Mouse (Mus musculus) B cell, adult 62 days (primary cell): ENCODE data around the gene Chrm5. TPM values are rescaled to one million over a fixed set of nuclear protein-coding genes. Genes with fewer than 3 reads are reported as not detected.

Experiments used
- total RNA-seq: library from RNA; stranded (reverse); gene quantifications from 4 replicates; pipeline ENCODE4 v1.2.4, GENCODE M21; 2023

Chrm5 gene
- total RNA-seq = not detected in 4 replicates

DNA sequence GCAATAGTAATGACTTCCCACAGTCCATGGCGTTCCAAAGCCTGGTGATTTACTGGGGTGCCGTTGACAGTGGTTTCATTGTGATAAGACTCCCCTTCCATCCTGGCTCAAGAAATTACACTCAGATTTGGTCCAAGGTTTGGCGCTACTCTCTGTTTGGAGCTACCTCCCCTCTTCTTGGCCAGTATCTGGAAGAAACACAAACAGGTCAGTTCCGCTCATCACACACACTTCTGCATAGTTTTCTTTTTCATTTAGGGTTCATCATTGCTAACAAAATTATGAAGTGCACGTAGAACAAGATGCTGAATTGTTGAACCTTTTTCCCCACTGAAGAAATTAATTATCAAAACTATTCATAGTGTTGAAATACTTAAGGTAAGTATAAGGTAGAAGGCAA lies at the start of gene Chrm5:
Chrm5 (minus strand) TSS at position 101 of the 400 bp plus-strand sequence.

DNA sequence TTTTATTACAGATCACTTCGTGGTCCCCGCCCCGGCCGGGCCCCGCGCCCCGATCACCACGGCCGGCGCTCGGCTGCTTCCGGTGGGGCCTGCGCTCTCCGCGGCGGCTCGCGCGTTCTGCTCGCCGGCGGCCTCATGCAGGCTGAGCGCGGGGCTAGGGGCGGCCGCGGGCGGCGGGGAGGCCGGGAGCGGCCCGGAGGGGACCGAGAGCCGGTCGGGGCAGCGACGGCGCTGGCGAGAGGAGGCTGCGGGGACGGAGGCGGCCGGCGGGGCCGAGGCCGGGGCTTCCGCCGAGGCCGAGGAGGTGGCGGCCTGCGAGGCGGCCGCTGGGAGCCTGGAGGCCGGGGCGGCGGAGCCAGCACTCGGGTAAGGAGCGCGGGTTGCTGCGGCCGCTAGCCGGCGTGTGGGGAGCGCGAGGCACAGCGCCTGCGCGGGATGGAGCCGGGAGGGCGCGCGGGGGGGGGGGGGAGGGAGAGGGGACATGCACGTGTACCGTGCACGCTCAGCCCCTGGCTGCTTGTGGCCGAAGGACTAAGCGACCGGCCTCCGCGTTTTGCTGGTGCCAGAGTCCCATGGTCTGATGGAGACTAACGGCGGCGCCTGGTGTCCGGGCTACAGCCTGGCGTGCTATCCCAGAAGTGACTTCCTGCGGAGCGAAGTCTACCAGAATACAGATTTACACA lies 12.4 kb upstream of the Chrm5 start, which contains the start of gene Aven:
Aven (plus strand) TSS at position 109 of the 683 bp plus-strand sequence.

DNA sequence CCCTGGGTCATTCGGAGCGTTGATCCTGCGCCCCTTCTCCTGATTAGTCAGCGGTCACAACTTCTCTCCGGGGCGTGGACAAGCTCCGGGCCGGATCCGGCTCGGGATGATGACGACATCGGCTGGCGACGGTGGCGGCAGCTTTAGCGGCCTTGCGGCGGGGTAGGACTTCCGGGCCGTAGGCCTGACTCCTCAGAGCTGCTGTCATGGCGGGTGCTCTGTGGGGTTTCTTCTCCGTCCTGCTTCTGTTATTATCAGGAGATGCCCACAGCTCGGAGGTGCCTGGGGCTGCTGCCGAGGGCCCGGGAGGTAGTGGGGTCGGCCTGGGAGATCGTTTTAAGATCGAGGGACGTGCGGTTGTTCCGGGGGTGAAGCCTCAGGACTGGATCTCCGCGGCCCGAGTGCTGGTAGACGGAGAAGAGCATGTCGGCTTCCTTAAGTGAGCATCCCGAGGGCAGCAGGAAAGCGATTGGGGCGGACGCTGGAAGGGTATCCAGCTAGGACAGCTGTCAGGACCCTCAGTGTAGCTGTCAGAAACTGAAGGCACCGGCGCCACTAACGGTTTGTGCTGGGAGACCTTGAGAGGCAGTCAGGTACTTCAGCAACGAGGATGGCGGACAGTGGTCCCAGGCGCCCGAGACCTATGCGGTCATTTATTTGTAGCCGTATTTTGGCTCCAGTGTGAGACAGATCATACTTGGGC lies 25.6 kb downstream of the Chrm5 start, which contains the start of gene Emc7:
Emc7 (plus strand) TSS at position 136 of the 703 bp plus-strand sequence.

Other genes with a start within 250 kb of the Chrm5 start
- 8.8 to 11.3 TPM (median 9.9 TPM) in 4 replicates for gene Lpcat4, start 241.3 kb downstream of the Chrm5 start, total RNA-seq
- gene Nutm1, start 221.5 kb downstream of the Chrm5 start, total RNA-seq = not detected in 4 replicates
- gene Nop10, start 218.8 kb downstream of the Chrm5 start, total RNA-seq = 66.2 to 72.1 TPM (median 69.1 TPM) in 4 replicates
- gene Slc12a6, start 214.9 kb downstream of the Chrm5 start, total RNA-seq = 319 to 321 TPM (median 320 TPM) in 4 replicates
- gene Gm21985, start 214.5 kb downstream of the Chrm5 start, total RNA-seq = 0.40 to 1.4 TPM (median 1.3 TPM) in 3 of 4 replicates, not detected in the other
- 21.4 to 29.9 TPM (median 26.6 TPM) in 4 replicates for gene Emc4, start 112.7 kb downstream of the Chrm5 start, total RNA-seq
- 8.8 to 11.4 TPM (median 10.3 TPM) in 4 replicates for gene Katnbl1, start 101.6 kb downstream of the Chrm5 start, total RNA-seq
- 10.0 to 11.6 TPM (median 10.8 TPM) in 4 replicates for gene Emc7, start 25.8 kb downstream of the Chrm5 start, total RNA-seq
- gene Aven, start 12.2 kb upstream of the Chrm5 start, total RNA-seq = 13.8 to 15.9 TPM (median 14.7 TPM) in 4 replicates